Mouse (Mus musculus): ENCODE data around the gene Scrn1. TPM values are rescaled to one million over a fixed set of nuclear protein-coding genes. Genes with fewer than 3 reads are reported as not detected.
A peak's percentile ranks its signal among the peaks of the same experiment; 100 is the strongest.

Gene Scrn1
- total and polyA plus RNA-seq, 3 experiments: 6.1 to 7.4 (median 6.8) TPM

DNA sequence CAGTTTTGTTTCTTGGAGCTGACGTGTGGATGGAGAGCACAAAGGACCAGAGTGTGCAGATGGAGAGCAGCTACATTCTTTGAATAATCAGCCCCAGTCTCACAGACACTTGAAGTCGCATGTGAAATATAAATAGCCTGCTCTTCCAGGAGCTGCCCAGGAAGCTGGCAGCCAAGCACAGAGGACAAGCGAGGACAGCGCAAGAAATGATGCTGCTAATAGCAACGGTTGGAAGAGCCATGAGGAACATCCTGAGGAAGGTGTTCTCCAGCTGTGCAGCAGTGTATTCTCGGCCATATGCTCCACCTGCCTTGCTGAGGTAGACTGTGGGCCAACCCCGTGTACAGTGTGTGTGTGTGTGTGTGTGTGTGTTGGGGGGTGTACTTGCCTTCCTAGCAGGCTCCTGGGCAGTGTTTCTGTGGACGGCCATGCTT lies 35.2 kb downstream of the Scrn1 start:
- Histone ChIP-seq H3K4me1 (ENCODE audit: control insufficient read depth, insufficient read depth, low read length) (peaks cover 2% of the 10 kb centered on the region), H3K79me2 (replicated peaks; ENCODE audit: control insufficient read depth, insufficient read depth, low read length) (no peaks in the 10 kb centered on the region), H3K4me3 (no peak overlapping the region), H3K36me3 (ENCODE audit: control insufficient read depth, insufficient read depth, low read length) (no peaks in the 10 kb centered on the region), H3K9ac (ENCODE audit: low read depth, low read length) (no peak overlapping the region), H3K27me3 (ENCODE audit: control insufficient read depth, insufficient read depth, low read length) (no peaks in the 10 kb centered on the region), H3K27ac (no peak overlapping the region)
- no peak for TF ChIP-seq CTCF (IDR thresholded peaks at IDR 0.05)
- TF ChIP-seq EP300 (IDR thresholded peaks at IDR 0.05; ENCODE audit: insufficient read depth, low read depth, low read length): 0 out of 2 replicates have a peak, but pooled peaks have one; percentile 15
- no peak for TF ChIP-seq POLR2A (IDR thresholded peaks at IDR 0.05; ENCODE audit: insufficient read depth, low read depth, low read length)
- intact Hi-C loops (cut with DNase I): no loop called here
- WGBS: 40% methylated on average over 8 of the region's 8 CpGs
- DNase-seq: peak in 1 of 2 experiments; percentile 43

DNA sequence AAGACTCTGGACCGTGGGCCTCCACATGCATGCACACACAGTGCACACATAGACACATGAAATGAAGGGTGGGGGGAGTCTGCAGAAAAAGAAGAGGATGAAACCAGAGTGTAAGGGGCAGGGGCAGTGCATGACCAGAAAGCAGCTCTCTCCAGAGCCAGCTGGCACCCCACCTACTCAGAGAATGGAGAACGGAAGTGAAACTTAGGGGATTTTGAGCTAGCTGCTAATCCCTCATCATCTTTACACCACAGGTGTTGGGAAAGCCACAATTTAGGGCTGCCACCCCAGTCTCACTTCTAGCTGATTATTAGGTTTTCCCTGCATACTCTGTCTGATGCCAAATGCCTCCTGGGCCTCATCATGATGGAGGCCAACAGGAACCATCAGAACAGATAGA lies 36.1 kb downstream of the Scrn1 start:
- H3K27me3 ChIP-seq (ENCODE audit: control insufficient read depth, insufficient read depth, low read length): no peaks in the 10 kb centered on the region
- DNase-seq: no peak
- WGBS: 87% methylated on average over 2 of the region's 2 CpGs

DNA sequence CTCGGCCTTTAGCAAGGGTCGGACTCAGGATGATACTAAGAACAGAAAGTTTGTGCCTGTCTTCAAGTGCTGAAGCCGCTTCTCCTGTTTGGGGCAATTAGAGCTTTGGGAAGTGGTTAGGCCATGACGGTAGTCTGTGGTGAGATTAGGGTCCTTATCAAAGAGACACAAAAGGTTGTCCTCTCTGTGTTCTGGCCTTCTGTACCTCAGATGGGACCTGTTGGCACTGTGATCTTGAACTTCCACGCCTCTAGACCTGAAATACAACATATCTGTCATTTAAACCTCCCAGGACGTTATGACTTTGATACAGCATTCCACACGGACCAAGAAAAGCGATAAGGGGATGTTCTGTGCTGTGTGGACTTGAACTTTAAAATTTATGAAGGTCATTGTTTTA lies 37.6 kb downstream of the Scrn1 start:
- H3K9ac ChIP-seq (ENCODE audit: low read depth, low read length): no peak overlapping the region
- DNase-seq: no peak
- peaks cover 2% of the 10 kb centered on the region for H3K4me1 ChIP-seq (ENCODE audit: control insufficient read depth, insufficient read depth, low read length)
- H3K27ac ChIP-seq: no peak overlapping the region
- H3K36me3 ChIP-seq (ENCODE audit: control insufficient read depth, insufficient read depth, low read length): no peaks in the 10 kb centered on the region
- intact Hi-C loops (cut with DNase I): no loop called here
- 73% methylated on average over 8 of the region's 8 CpGs for whole genome bisulfite sequencing
- no peaks in the 10 kb centered on the region for H3K27me3 ChIP-seq (ENCODE audit: control insufficient read depth, insufficient read depth, low read length)
- H3K4me3 ChIP-seq: no peak overlapping the region
- no peaks in the 10 kb centered on the region for H3K79me2 ChIP-seq (replicated peaks; ENCODE audit: control insufficient read depth, insufficient read depth, low read length)
- no peak for TF ChIP-seq EP300 (IDR thresholded peaks at IDR 0.05; ENCODE audit: insufficient read depth, low read depth, low read length)
- TF ChIP-seq POLR2A (IDR thresholded peaks at IDR 0.05; ENCODE audit: insufficient read depth, low read depth, low read length): no peak
- TF ChIP-seq CTCF (IDR thresholded peaks at IDR 0.05): no peak

More for the DNA sequence above, 36.1 kb downstream of the Scrn1 start:
- H3K79me2 ChIP-seq (replicated peaks; ENCODE audit: control insufficient read depth, insufficient read depth, low read length): no peaks in the 10 kb centered on the region
- intact Hi-C loops (cut with DNase I): no loop called here
- peaks cover 2% of the 10 kb centered on the region for H3K4me1 ChIP-seq (ENCODE audit: control insufficient read depth, insufficient read depth, low read length)
- H3K27ac ChIP-seq: no peak overlapping the region
- H3K36me3 ChIP-seq (ENCODE audit: control insufficient read depth, insufficient read depth, low read length): no peaks in the 10 kb centered on the region
- TF ChIP-seq CTCF (IDR thresholded peaks at IDR 0.05): no peak
- TF ChIP-seq POLR2A (IDR thresholded peaks at IDR 0.05; ENCODE audit: insufficient read depth, low read depth, low read length): no peak
- TF ChIP-seq EP300 (IDR thresholded peaks at IDR 0.05; ENCODE audit: insufficient read depth, low read depth, low read length): no peak
- no peak overlapping the region for H3K4me3 ChIP-seq
- no peak overlapping the region for H3K9ac ChIP-seq (ENCODE audit: low read depth, low read length)

DNA sequence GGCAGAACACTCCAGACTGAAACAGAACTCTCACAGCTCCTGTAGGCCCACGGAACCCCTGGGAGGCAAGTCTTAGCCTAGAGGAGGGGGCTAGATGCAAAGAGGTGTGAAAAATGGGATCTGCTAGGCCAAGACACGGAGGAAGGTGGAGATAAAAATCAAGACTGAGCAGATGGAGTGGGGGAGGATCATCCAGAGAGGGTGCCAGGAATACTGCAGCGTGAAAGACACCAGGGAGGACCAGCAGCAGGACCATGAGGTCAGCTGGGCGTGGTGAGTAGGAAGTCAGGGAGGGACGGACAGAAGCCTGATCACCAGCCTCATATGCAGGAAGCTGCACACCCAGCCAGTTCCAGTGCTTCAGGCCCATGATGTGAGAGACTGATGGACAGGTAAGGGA lies 47.5 kb downstream of the Scrn1 start:
- no peak overlapping the region for H3K9ac ChIP-seq (ENCODE audit: low read depth, low read length)
- no peak for DNase-seq
- TF ChIP-seq EP300 (IDR thresholded peaks at IDR 0.05; ENCODE audit: insufficient read depth, low read depth, low read length) (no peak), CTCF (IDR thresholded peaks at IDR 0.05) (no peak), POLR2A (IDR thresholded peaks at IDR 0.05; ENCODE audit: insufficient read depth, low read depth, low read length) (no peak)
- no peaks in the 10 kb centered on the region for H3K36me3 ChIP-seq (ENCODE audit: control insufficient read depth, insufficient read depth, low read length)
- no peaks in the 10 kb centered on the region for H3K27me3 ChIP-seq (ENCODE audit: control insufficient read depth, insufficient read depth, low read length)
- H3K27ac ChIP-seq: no peak overlapping the region
- H3K79me2 ChIP-seq (replicated peaks; ENCODE audit: control insufficient read depth, insufficient read depth, low read length): no peaks in the 10 kb centered on the region
- intact Hi-C loops (cut with DNase I): no loop called here
- no peaks in the 10 kb centered on the region for H3K4me1 ChIP-seq (ENCODE audit: control insufficient read depth, insufficient read depth, low read length)
- no peak overlapping the region for H3K4me3 ChIP-seq
- 60% methylated on average over 5 of the region's 5 CpGs for WGBS

DNA sequence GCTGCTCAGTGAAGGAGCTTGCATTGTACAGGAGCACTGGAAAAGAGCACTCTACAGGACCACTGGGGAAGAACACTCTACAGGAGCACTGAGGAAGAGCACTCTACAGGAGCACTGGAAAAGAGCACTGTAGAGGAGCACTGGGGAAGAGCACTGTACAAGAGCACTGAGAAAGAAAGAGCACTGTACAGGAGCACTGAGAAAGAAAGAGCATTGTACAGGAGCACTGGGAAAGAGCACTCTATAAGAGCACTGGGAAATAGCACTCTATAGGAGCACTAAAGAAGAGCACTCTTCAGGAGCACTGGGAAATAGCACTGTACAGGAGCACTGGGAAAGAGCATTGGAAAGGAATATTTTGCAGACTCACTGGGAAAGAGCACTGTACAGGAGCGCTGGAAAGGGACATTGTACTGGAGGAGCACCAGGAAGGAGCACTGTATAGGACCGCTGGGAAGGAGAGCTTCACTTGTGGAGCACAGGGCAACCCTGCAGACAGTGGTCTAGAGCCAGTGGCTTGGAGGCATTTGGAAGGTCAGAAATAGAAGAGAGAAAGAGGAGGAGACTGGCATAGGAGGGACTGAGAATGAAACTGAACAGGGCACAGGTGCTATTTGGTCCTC lies 49.7 kb downstream of the Scrn1 start:
- DNase-seq: no peak
- no peaks in the 10 kb centered on the region for H3K36me3 ChIP-seq (ENCODE audit: control insufficient read depth, insufficient read depth, low read length)
- no peaks in the 10 kb centered on the region for H3K79me2 ChIP-seq (replicated peaks; ENCODE audit: control insufficient read depth, insufficient read depth, low read length)
- H3K4me1 ChIP-seq (ENCODE audit: control insufficient read depth, insufficient read depth, low read length): no peaks in the 10 kb centered on the region
- H3K4me3 ChIP-seq: no peak overlapping the region
- intact Hi-C loops (cut with DNase I): no loop called here
- no peaks in the 10 kb centered on the region for H3K27me3 ChIP-seq (ENCODE audit: control insufficient read depth, insufficient read depth, low read length)
- TF ChIP-seq CTCF (IDR thresholded peaks at IDR 0.05) (no peak), POLR2A (IDR thresholded peaks at IDR 0.05; ENCODE audit: insufficient read depth, low read depth, low read length) (no peak), EP300 (IDR thresholded peaks at IDR 0.05; ENCODE audit: insufficient read depth, low read depth, low read length) (no peak)
- 87% methylated on average over 2 of the region's 2 CpGs for WGBS
- no peak overlapping the region for H3K9ac ChIP-seq (ENCODE audit: low read depth, low read length)
- no peak overlapping the region for H3K27ac ChIP-seq

DNA sequence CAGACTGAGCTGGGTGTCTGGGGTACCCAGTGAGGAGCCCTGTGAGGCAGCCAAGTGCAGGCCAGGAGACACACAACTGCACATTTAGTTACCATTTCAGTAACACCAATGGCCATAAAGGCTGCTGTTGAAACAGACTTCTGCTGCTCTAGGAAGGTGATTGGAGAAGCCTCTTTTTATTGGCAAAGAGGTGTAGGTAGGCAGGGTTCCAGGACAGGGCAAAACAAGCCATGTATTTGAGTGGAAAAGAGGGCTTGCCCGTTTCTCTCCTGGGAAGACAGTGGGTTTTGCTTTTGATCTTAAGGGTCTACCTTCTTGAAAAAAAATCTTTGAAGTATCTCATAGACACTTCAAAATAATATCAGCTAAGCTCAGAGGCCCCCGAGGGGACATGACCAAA lies 54.0 kb downstream of the Scrn1 start:
- H3K27ac ChIP-seq: no peak overlapping the region
- no peak overlapping the region for H3K4me3 ChIP-seq
- H3K36me3 ChIP-seq (ENCODE audit: control insufficient read depth, insufficient read depth, low read length): no peaks in the 10 kb centered on the region
- intact Hi-C loops (cut with DNase I): no loop called here
- H3K9ac ChIP-seq (ENCODE audit: low read depth, low read length): no peak overlapping the region
- H3K4me1 ChIP-seq (ENCODE audit: control insufficient read depth, insufficient read depth, low read length): no peaks in the 10 kb centered on the region
- H3K79me2 ChIP-seq (replicated peaks; ENCODE audit: control insufficient read depth, insufficient read depth, low read length): no peaks in the 10 kb centered on the region
- DNase-seq: no peak
- 72% methylated on average over 2 of the region's 2 CpGs for WGBS
- TF ChIP-seq EP300 (IDR thresholded peaks at IDR 0.05; ENCODE audit: insufficient read depth, low read depth, low read length): no peak
- no peak for TF ChIP-seq POLR2A (IDR thresholded peaks at IDR 0.05; ENCODE audit: insufficient read depth, low read depth, low read length)
- no peak for TF ChIP-seq CTCF (IDR thresholded peaks at IDR 0.05)
- H3K27me3 ChIP-seq (ENCODE audit: control insufficient read depth, insufficient read depth, low read length): no peaks in the 10 kb centered on the region
